Mouse (Mus musculus) myocyte (in vitro differentiated cells): ENCODE results near the gene Fgf9.

Experiments
- CEBPB ChIP-seq: IDR thresholded peaks from 2 replicates; pipeline ENCODE4 v1.6.1; 2011; ENCODE audit warnings: mild to moderate bottlenecking, moderate library complexity; ENCODE audit not compliant: poor library complexity, insufficient read depth, severe bottlenecking
- E2F4 ChIP-seq: IDR thresholded peaks from one replicate; pipeline ENCODE4 v1.6.1; 2011; ENCODE audit warnings: mild to moderate bottlenecking, control low read depth, moderate library complexity; ENCODE audit not compliant: insufficient read depth
- MAX ChIP-seq: IDR thresholded peaks from one replicate; pipeline ENCODE4 v1.6.1; 2011; ENCODE audit warnings: low read depth, mild to moderate bottlenecking, control low read depth
- MYOD1 ChIP-seq, 3 experiments: IDR thresholded peaks; one replicate each; pipeline ENCODE4 v1.6.1; 2011; ENCODE audit warnings: control low read depth in 2 of 3, low read depth in 2 of 3, mild to moderate bottlenecking in 2 of 3, moderate library complexity in 1 of 3; ENCODE audit not compliant: insufficient read length in 2 of 3, control insufficient read depth in 1 of 3
- POLR2A ChIP-seq: IDR thresholded peaks from one replicate; pipeline ENCODE4 v1.6.1; 2011; ENCODE audit warnings: low read depth, mild to moderate bottlenecking, control low read depth, moderate library complexity; ENCODE audit not compliant: insufficient read length
- POLR2AphosphoS2 ChIP-seq: IDR thresholded peaks from one replicate; pipeline ENCODE4 v1.6.1; 2011; ENCODE audit warnings: low read depth, control low read depth; ENCODE audit not compliant: insufficient read length
- REST ChIP-seq: IDR thresholded peaks from one replicate; pipeline ENCODE4 v1.6.1; 2011; ENCODE audit warnings: mild to moderate bottlenecking, control low read depth, moderate library complexity; ENCODE audit not compliant: insufficient read depth, insufficient read length
- SRF ChIP-seq: IDR thresholded peaks from one replicate; pipeline ENCODE4 v1.6.1; 2011; ENCODE audit warnings: low read depth; ENCODE audit not compliant: control insufficient read depth, insufficient read length
- TCF12 ChIP-seq: IDR thresholded peaks from one replicate; pipeline ENCODE4 v1.6.1; 2011; ENCODE audit warnings: mild to moderate bottlenecking, control low read depth; ENCODE audit not compliant: poor library complexity, insufficient read depth, severe bottlenecking
- TCF3 ChIP-seq: IDR thresholded peaks from one replicate; pipeline ENCODE4 v1.6.1; 2011; ENCODE audit warnings: low read depth, control low read depth; ENCODE audit not compliant: insufficient read length
- USF1 ChIP-seq: IDR thresholded peaks from one replicate; pipeline ENCODE4 v1.6.1; 2011; ENCODE audit warnings: low read depth, mild to moderate bottlenecking, control low read depth, moderate library complexity

- TF ChIP-seq MYOD1 (IDR thresholded peaks at IDR 0.05; ENCODE audit: control insufficient read depth in 1 of 3, insufficient read length in 2 of 3, low read depth in 2 of 3) (no peak), POLR2A (no peak), MAX (no peak), E2F4 (no peak), POLR2AphosphoS2 (no peak), USF1 (no peak), TCF3 (no peak), SRF (no peak), TCF12 (no peak), CEBPB (no peak), REST (no peak)
These were observed 2.8 kb upstream of the Fgf9 start for GRCm38 (mm10) chr14:58067586-58067985.
